Mouse (Mus musculus): ENCODE data around the gene Syt16.

Gene Syt16

GRCm38 (mm10) chr12:74216103-74216728, 218.8 kb downstream of the Syt16 start:
- no peak for DNase-seq (ENCODE audit: low read depth, low spot score)

- DNase-seq (ENCODE audit: low read depth, low spot score): no peak
These were observed 222.4 kb downstream of the Syt16 start for GRCm38 (mm10) chr12:74219909-74220308.

- no peak for DNase-seq (ENCODE audit: low read depth, low spot score)
These were observed 223.2 kb downstream of the Syt16 start for GRCm38 (mm10) chr12:74220651-74221050.

- DNase-seq (ENCODE audit: low read depth, low spot score): no peak
These were observed 233.3 kb downstream of the Syt16 start for GRCm38 (mm10) chr12:74230808-74231207.

GRCm38 (mm10) chr12:74232845-74233244, 235.4 kb downstream of the Syt16 start:
- no peak for DNase-seq (ENCODE audit: low read depth, low spot score)

GRCm38 (mm10) chr12:74236191-74236590, 238.7 kb downstream of the Syt16 start:
- no peak for DNase-seq (ENCODE audit: low read depth, low spot score)

- no peak for DNase-seq (ENCODE audit: low read depth, low spot score)
These were observed 240.6 kb downstream of the Syt16 start for GRCm38 (mm10) chr12:74238056-74238455.

GRCm38 (mm10) chr12:74238806-74239205, 241.3 kb downstream of the Syt16 start:
- no peak for DNase-seq (ENCODE audit: low read depth, low spot score)

GRCm38 (mm10) chr12:74264846-74265245, 267.4 kb downstream of the Syt16 start:
- no peak for DNase-seq (ENCODE audit: low read depth, low spot score)

GRCm38 (mm10) chr12:74267049-74267448, 269.6 kb downstream of the Syt16 start:
- DNase-seq (ENCODE audit: low read depth, low spot score): no peak

GRCm38 (mm10) chr12:74268644-74269285, 271.3 kb downstream of the Syt16 start:
- DNase-seq (ENCODE audit: low read depth, low spot score): no peak

- no peak for DNase-seq (ENCODE audit: low read depth, low spot score)
These were observed 275.1 kb downstream of the Syt16 start for GRCm38 (mm10) chr12:74272545-74272944.

GRCm38 (mm10) chr12:74277265-74277664, 279.8 kb downstream of the Syt16 start:
- DNase-seq (ENCODE audit: low read depth, low spot score): no peak

GRCm38 (mm10) chr12:74281403-74281802, 283.9 kb downstream of the Syt16 start:
- no peak for DNase-seq (ENCODE audit: low read depth, low spot score)

GRCm38 (mm10) chr12:74282846-74283245, 285.4 kb downstream of the Syt16 start:
- no peak for DNase-seq (ENCODE audit: low read depth, low spot score)

- DNase-seq (ENCODE audit: low read depth, low spot score): no peak
These were observed 286.7 kb downstream of the Syt16 start for GRCm38 (mm10) chr12:74284020-74284684.

- DNase-seq (ENCODE audit: low read depth, low spot score): no peak
These were observed 287.2 kb downstream of the Syt16 start for GRCm38 (mm10) chr12:74284685-74285054.

GRCm38 (mm10) chr12:74290983-74291382, 293.5 kb downstream of the Syt16 start:
- DNase-seq (ENCODE audit: low read depth, low spot score): no peak

GRCm38 (mm10) chr12:74293624-74294023, 296.2 kb downstream of the Syt16 start:
- DNase-seq (ENCODE audit: low read depth, low spot score): peak; percentile 17

GRCm38 (mm10) chr12:74296374-74296773, 298.9 kb downstream of the Syt16 start:
- DNase-seq (ENCODE audit: low read depth, low spot score): no peak

GRCm38 (mm10) chr12:74301559-74301958, 304.1 kb downstream of the Syt16 start:
- DNase-seq (ENCODE audit: low read depth, low spot score): no peak

- no peak for DNase-seq (ENCODE audit: low read depth, low spot score)
These were observed 306.2 kb downstream of the Syt16 start for GRCm38 (mm10) chr12:74303418-74304294.
